Mouse (Mus musculus): ENCODE measurements around the gene Adamts15. TPM values are rescaled to one million over a fixed set of nuclear protein-coding genes. Genes with fewer than 3 reads are reported as not detected.
A peak's percentile ranks its signal among the peaks of the same experiment; 100 is the strongest.

Adamts15 gene
- total and polyA plus RNA-seq, 2 experiments from 2014 or later = 2.5 to 10.9 TPM

DNA sequence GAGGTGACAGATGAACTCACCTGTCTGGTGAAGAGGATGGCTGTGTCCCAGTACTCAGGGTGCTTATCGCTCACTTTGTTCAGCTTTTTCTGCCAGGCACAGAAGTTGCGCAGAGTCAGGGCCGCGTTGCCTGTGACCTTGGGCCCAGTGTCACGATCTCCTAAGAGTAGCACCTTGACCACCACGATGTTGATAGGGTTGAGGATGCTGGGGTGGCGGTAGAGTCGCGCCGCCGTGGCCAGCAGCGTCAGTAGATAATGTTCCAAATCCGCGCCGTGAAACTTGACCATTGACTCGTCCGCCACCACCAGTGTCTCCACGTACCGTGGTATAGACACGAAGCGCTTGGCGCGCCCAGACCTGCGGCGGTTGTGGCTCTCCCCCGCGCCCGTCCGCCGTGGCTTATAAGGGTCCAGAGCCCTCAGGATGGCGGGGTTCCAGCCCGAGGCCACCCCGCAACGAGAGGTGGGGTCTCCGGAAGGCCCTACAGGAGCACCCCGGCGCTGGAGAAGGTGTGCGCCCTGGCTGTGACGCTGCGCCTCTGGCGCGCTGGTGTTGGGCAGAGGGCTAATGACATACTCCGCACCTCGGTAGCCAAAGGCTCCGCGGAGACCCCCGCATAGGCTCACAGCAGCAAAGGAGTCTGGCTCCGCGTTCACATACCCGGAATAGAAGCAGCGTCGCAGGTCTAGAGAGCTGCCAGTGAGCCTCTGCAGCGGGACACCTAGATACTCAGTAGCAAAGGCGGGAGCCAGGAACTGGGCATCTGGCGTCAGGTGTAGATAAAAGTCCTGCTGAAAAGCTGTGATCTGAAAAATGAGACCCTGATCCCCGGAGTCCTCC, 770 bp downstream of the Adamts15 start:
- H3K27ac ChIP-seq (ENCODE audit: low read depth, low read length) = no peak overlapping the region
- H3K4me3 ChIP-seq (ENCODE audit: low read depth, low read length) = peak overlapping the region; percentile 54
- peaks cover 17% of the 10 kb centered on the region for H3K27me3 ChIP-seq (ENCODE audit: insufficient read depth, low read length)
- peak overlapping the region; percentile 53 for H3K9ac ChIP-seq
- no peaks in the 10 kb centered on the region for H3K9me3 ChIP-seq (ENCODE audit: low read length)
- DNase-seq (peak; percentile 41), ATAC-seq (peak; percentile 51)
- H3K4me1 ChIP-seq (ENCODE audit: insufficient read depth) = no peaks in the 10 kb centered on the region; the same call in 1 of the 2 replicates
- WGBS = 5% methylated on average over 56 of the region's 56 CpGs
- peak overlapping the region; percentile 93 for H3K4me2 ChIP-seq (ENCODE audit: low read depth)
- no peaks in the 10 kb centered on the region for H3K36me3 ChIP-seq (ENCODE audit: insufficient read depth)
- TF ChIP-seq CTCF (IDR thresholded peaks at IDR 0.05; ENCODE audit: low read depth) = no peak

DNA sequence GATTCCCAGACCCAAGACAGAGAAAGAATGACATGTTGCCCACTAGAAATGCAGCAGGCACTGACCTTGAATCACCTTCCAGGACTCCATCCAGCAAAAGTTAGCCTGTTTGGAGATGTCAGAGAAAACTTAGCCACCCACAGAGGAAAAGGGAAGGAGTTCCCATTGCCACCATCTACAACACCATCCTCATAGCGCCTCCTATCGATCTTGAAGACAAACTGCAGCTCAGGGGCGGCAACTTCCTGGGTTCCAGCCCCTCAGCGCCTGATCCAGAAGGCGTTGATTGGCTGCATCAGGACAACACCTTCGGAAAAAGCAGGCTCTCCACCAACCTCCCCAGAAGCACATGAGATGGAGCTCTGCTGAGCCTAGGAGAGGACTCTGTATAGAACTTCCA, 1.5 kb downstream of the Adamts15 start:
- H3K4me2 ChIP-seq (ENCODE audit: low read depth) = peak overlapping the region; percentile 93
- peak; percentile 43 for DNase-seq
- peaks cover 17% of the 10 kb centered on the region for H3K27me3 ChIP-seq (ENCODE audit: insufficient read depth, low read length)
- no peaks in the 10 kb centered on the region; the same call in 1 of the 2 replicates for H3K4me1 ChIP-seq (ENCODE audit: insufficient read depth)
- no peak overlapping the region for H3K27ac ChIP-seq (ENCODE audit: low read depth, low read length)
- 32% methylated on average over 6 of the region's 6 CpGs for WGBS
- peak; percentile 56 for TF ChIP-seq CTCF (IDR thresholded peaks at IDR 0.05; ENCODE audit: low read depth)
- peak overlapping the region; percentile 54; the same call in 1 of the 2 replicates for H3K4me3 ChIP-seq (ENCODE audit: low read depth, low read length)
- no peak for ATAC-seq
- no peak overlapping the region for H3K9ac ChIP-seq
- H3K9me3 ChIP-seq (ENCODE audit: low read length) = no peaks in the 10 kb centered on the region
- H3K36me3 ChIP-seq (ENCODE audit: insufficient read depth) = no peaks in the 10 kb centered on the region

DNA sequence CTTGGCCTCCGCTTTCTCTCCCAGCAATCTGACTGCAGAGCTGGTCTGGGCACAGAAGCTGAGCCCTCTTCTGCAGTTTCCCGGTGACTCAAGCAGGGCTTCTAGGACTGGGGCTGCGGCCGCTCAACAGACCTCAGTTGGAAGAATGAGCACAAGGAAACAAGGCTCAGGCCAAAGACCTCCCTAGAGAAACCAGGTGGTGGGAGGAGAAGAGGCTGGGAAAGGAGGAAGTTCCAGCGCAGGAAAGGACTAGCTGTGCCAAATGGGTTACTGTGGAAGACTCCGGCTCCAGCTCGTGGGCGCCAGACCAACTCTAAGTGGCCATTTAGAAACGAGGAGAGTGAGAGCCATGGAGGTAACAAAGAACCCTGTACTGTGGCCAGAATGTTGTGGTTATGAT, 2.6 kb downstream of the Adamts15 start:
- no peak overlapping the region for H3K4me3 ChIP-seq (ENCODE audit: low read depth, low read length)
- no peaks in the 10 kb centered on the region; the same call in 1 of the 2 replicates for H3K4me1 ChIP-seq (ENCODE audit: insufficient read depth)
- H3K36me3 ChIP-seq (ENCODE audit: insufficient read depth) = no peaks in the 10 kb centered on the region
- H3K4me2 ChIP-seq (ENCODE audit: low read depth) = no peak overlapping the region
- DNase-seq (no peak), ATAC-seq (no peak)
- H3K27ac ChIP-seq (ENCODE audit: low read depth, low read length) = no peak overlapping the region
- TF ChIP-seq CTCF (IDR thresholded peaks at IDR 0.05; ENCODE audit: low read depth) = no peak
- H3K9me3 ChIP-seq (ENCODE audit: low read length) = no peaks in the 10 kb centered on the region
- 83% methylated on average over 9 of the region's 9 CpGs for WGBS
- H3K9ac ChIP-seq = no peak overlapping the region
- peaks cover 17% of the 10 kb centered on the region for H3K27me3 ChIP-seq (ENCODE audit: insufficient read depth, low read length)

DNA sequence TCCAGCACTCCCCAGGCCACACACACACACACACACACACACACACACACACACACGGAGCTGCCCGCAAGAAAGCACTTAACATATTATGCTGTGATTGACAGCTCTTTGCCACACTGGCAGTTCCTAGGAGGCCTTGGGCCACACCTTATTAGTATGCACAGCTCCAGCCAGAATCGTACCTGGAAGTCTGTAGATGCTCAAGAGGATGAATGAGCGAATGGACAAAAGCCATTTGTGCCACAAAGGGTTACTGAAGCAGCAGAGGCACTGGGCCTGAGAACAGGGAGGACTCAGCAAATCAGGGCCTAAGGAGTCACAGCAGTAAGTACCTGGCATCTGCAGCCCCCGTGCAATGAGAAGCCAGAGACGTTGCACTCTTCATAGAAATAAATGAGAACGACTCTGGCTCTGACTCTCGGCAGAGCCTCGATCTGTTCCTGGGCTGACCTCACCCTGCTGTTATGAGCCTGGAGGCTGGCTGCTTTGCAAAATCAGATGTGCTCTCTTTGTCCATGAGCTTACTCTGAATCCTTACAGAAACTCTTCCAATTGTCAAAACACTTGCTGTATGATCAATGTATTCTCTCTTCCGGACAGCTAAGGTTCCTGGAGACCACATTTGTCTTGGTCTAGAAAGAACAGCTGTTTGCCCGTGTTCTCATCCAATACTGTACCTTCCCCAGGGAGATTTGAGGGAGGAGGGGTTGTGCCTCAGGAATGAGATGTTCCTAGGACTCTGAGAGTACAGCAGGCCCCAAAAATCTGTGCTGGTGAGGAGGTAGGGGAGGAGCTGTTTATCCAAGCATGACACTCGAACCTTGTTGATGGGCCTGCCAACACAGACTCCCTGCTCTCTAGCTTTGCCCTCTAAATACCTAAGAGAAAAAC, 3.5 kb downstream of the Adamts15 start:
- WGBS = 37% methylated on average over 12 of the region's 12 CpGs
- no peaks in the 10 kb centered on the region; the same call in 1 of the 2 replicates for H3K4me1 ChIP-seq (ENCODE audit: insufficient read depth)
- H3K36me3 ChIP-seq (ENCODE audit: insufficient read depth) = no peaks in the 10 kb centered on the region
- no peak overlapping the region; the same call in 1 of the 2 replicates for H3K9ac ChIP-seq
- 0 out of 2 replicates have a peak overlapping the region, but pooled peaks have one; percentile 18 for H3K4me2 ChIP-seq (ENCODE audit: low read depth)
- TF ChIP-seq CTCF (IDR thresholded peaks at IDR 0.05; ENCODE audit: low read depth) = no peak
- H3K27ac ChIP-seq (ENCODE audit: low read depth, low read length) = no peak overlapping the region
- no peak overlapping the region for H3K4me3 ChIP-seq (ENCODE audit: low read depth, low read length)
- H3K9me3 ChIP-seq (ENCODE audit: low read length) = no peaks in the 10 kb centered on the region
- DNase-seq (no peak), ATAC-seq (no peak)
- peaks cover 17% of the 10 kb centered on the region for H3K27me3 ChIP-seq (ENCODE audit: insufficient read depth, low read length)

DNA sequence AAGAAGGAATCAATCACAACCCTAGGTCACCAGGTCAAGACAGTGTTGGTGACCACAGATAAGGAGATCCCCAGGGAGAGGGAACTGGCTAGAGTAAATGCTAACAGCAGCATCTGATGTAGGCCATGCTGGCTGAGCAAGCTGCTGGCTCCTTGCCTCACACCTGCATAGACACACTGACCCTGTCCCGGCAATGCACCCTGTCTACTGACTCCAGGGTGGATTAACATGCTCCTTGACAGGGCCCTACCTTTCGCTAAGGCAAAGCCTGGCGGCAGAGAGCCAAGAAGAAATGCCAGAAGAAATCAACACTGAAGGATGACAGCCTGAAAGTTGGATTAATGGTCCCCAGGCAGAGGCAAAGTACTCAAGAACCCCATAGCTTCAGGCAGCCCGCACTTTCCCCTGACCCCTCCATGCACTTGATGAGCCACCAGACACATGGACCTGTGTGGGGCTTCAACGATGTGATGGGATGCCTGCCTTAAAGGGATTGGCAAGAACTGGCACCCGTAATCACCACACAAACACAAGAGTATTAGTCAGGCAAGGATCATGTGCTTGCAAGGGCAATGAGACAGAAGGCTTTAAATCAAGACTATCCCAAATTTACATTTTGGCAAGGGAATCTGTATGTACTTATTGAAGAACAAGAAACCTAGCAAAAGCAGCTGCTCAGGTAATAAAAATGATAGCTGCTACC, 5.8 kb downstream of the Adamts15 start:
- H3K27me3 ChIP-seq (ENCODE audit: insufficient read depth, low read length) = peaks cover 10% of the 10 kb centered on the region
- DNase-seq (no peak), ATAC-seq (no peak)
- H3K27ac ChIP-seq (ENCODE audit: low read depth, low read length) = no peak overlapping the region
- no peaks in the 10 kb centered on the region for H3K9me3 ChIP-seq (ENCODE audit: low read length)
- no peak overlapping the region for H3K4me2 ChIP-seq (ENCODE audit: low read depth)
- H3K4me1 ChIP-seq (ENCODE audit: insufficient read depth) = no peaks in the 10 kb centered on the region
- no peak for TF ChIP-seq CTCF (IDR thresholded peaks at IDR 0.05; ENCODE audit: low read depth)
- no peaks in the 10 kb centered on the region for H3K36me3 ChIP-seq (ENCODE audit: insufficient read depth)
- no peak overlapping the region for H3K4me3 ChIP-seq (ENCODE audit: low read depth, low read length)
- WGBS = 86% methylated on average over 6 of the region's 6 CpGs
- H3K9ac ChIP-seq = no peak overlapping the region

DNA sequence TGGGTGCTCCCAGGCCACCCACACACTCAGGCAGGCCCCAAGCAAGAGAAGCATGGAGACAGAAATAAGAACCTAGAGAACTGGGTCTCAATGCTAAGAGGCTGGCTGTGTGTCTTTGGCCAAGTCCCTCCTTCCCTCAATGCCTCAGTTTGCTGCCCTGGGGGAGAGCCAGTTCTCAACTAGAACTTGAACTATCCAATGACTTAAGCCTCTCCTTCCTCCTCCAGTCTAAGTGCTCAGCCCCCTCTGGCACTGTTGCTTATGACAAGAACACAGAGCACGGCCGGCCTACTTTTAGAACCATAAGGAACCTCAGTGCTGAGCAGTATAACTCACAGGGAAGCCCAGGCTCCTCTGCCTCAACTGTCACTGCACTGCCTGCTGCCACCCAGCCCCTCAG, 8.0 kb downstream of the Adamts15 start:
- no peak for DNase-seq
- TF ChIP-seq CTCF (IDR thresholded peaks at IDR 0.05; ENCODE audit: low read depth) = no peak
- Histone ChIP-seq H3K9ac (no peak overlapping the region), H3K36me3 (ENCODE audit: insufficient read depth) (no peaks in the 10 kb centered on the region), H3K4me1 (ENCODE audit: insufficient read depth) (no peaks in the 10 kb centered on the region), H3K4me2 (ENCODE audit: low read depth) (no peak overlapping the region), H3K4me3 (ENCODE audit: low read depth, low read length) (no peak overlapping the region), H3K9me3 (ENCODE audit: low read length) (no peaks in the 10 kb centered on the region), H3K27me3 (ENCODE audit: insufficient read depth, low read length) (no peaks in the 10 kb centered on the region), H3K27ac (ENCODE audit: low read depth, low read length) (no peak overlapping the region)
- ATAC-seq = no peak
- WGBS = 85% methylated on average over 2 of the region's 2 CpGs

All from forebrain, postnatal 0 days (tissue).